Mouse (Mus musculus) thymus, adult 2 months (tissue): ENCODE data around the gene Ttll5.

Experiments
- CTCF ChIP-seq: fragments of 200-500 bp; IDR thresholded peaks from 2 replicates; pipeline ENCODE4 v1.5.1; 2012; ENCODE audit warnings: mild to moderate bottlenecking, control low read depth, low read length, moderate library complexity, borderline replicate concordance; ENCODE audit not compliant: control insufficient read depth, poor library complexity, insufficient read depth; ENCODE audit errors: extremely low read depth
- POLR2A ChIP-seq: fragments of 200-500 bp; IDR thresholded peaks from 2 replicates; pipeline ENCODE4 v1.6.1; 2012; ENCODE audit warnings: mild to moderate bottlenecking, low read length, control low read depth, moderate library complexity; ENCODE audit not compliant: control insufficient read depth, poor library complexity, insufficient read depth; ENCODE audit errors: extremely low read depth

DNA sequence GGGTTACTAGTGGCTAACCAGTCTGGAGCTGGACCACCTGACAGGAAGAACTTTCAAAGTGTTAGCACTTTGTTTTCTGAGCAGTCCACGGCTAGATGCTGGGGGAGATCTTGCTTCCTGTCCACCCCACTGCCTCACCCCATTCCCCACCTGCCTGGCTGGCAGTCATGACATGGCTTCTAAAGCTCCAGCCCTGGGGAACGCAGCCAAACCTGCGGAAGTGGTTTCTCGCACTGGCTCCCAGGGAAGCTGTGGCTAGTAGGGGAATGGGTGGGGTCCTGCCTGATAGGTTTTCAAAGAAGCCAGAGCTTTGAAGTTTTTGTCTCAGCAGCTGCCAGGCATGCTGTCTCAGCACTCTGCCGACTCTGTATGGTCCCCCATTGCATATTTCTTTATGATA lies 145.1 kb downstream of the Ttll5 start:
- TF ChIP-seq POLR2A: no peak
- TF ChIP-seq CTCF: no peak
